Mouse (Mus musculus): Measurements from ENCODE around the gene C1qtnf4.

DNA sequence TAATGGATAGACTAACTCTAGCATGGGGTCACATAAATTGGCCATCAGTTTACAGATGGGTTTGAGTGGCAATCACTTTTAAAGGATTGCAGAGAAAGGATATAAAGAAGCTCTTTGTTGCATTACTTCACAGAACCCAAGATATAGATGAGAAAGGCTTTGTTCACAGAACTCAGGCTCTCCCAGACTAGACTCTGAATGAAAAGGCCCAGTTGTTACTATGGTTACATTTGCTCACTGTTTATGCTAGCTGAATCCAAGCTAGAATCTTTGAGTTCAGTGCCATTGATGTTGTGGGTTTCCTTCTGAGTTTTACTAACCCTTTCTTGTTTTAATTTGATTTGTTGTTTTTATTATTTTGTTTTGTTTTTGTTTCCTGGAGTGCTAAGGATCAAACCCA is 21.5 kb upstream of the C1qtnf4 start:
- no peak for TF ChIP-seq CTCF (IDR thresholded peaks at IDR 0.05; ENCODE audit: low read depth, low read length)
- no peak for TF ChIP-seq POLR2A (IDR thresholded peaks at IDR 0.05; ENCODE audit: borderline replicate concordance, low read depth, low read length)

Measured in bone marrow macrophage, adult 2 months (primary cell).